Mouse (Mus musculus): ENCODE data around the gene Espn.

Gene Espn

DNA sequence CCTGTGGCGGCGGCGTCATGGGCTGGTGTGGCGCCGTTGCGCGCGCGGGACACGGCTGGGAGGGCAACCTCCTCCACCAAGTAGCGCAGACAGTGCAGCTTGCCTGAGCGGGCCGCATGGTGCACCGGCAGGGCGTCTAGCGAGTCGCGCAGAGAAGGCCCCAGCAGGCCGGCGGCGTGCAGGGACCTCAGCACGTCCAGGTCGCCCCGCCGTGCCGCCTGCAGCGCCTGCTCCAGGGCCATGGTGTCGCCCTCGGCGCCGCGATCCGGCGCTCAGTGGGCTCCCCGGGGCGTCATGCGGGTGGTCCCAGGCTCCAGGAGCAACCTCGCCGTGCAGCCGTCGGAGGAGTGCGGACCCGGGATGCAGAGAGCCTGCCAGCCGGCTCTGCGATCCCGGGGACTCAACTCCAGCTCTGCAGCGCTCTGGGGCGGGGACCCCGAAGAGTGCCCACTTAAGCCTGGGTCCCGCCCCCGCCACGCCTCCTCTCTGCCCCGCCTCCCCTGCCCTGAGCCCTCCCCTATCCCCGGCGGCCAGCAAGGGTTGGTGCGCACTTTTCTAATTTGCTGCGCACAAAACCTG is at the start of gene Espn:
Gene Espn, minus strand, starts transcription at position 406 of the 579 bp plus-strand sequence.
- peak; percentile 82 for DNase-seq (ENCODE audit: low read depth, low spot score)

DNA sequence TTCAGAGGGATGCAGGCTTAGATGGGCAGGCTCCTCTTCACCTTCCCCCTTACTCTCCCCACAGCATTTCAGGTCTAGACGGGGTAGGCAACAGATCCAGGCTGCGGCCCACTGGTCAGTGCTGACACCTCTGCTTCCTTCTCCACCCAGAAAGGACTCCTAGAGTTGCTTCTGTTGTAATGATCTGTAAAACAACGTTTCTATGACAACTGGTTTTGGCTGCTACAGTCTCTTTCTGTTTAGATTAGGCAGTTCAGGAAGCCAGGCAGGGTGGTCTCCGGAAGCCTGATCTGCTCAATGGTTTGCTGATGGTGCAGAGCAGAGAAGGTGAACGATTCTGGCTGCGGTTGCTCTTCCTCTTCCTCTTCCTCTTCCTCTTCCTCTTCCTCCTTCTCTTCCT is 49.3 kb upstream of the Espn start:
- DNase-seq (ENCODE audit: low read depth, low spot score): no peak

DNA sequence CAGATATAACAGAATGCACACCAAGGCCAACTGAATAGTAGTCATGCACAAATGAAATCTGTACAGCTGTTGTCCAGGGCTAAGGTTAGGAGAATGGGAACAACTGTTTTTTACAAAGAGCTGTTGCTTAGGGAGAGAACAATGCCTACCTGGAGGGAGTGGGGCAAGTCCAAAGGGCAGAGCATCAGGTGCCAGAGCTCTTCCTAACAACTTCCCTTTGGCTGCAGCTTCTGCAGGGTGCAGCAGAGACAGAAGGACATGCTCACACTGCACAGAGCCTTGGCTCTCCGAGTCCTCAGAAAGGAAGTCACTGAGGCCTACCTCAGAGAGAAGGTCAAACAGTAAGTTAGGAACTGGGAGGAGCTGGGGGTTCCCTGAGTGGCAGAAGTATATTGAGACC is 47.4 kb upstream of the Espn start:
- no peak for DNase-seq (ENCODE audit: low read depth, low spot score)

DNA sequence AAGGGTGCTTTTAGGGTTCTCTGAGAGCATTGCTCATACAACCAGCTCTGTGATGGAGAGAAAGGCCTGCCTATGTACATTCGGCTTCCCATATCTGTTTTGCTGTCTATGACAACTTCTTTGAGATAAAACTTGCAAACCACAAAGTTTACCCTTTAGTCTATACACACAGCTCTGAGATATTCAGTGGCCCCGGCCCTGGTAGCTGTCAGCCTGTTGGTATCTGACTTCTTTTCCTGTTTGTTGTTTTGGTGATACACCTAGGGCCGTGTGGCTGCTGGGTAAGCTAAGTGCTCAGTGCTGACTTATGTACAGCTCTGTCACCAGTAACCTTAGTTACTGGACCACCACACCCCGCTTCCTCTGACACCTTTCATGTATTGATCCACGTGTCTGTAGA is 45.4 kb upstream of the Espn start:
- DNase-seq (ENCODE audit: low read depth, low spot score): no peak

DNA sequence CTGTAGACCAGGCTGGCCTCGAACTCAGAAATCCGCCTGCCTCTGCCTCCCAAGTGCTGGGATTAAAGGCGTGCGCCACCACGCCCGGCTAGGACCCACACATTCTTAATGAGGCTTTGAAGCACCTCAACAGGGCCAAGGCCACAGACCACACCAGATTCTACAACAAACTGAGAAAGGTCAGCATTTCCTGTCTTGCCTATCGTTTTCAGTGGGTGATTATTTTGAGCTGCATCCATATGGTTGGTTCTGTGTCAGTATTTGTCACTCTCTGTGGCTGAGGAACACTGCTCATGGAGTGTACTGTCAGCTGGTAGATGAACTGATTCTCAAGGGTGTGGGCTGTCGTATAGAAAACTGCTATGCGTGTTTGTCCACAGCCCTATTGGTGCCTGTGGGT is 44.1 kb upstream of the Espn start:
- no peak for DNase-seq (ENCODE audit: low read depth, low spot score)

DNA sequence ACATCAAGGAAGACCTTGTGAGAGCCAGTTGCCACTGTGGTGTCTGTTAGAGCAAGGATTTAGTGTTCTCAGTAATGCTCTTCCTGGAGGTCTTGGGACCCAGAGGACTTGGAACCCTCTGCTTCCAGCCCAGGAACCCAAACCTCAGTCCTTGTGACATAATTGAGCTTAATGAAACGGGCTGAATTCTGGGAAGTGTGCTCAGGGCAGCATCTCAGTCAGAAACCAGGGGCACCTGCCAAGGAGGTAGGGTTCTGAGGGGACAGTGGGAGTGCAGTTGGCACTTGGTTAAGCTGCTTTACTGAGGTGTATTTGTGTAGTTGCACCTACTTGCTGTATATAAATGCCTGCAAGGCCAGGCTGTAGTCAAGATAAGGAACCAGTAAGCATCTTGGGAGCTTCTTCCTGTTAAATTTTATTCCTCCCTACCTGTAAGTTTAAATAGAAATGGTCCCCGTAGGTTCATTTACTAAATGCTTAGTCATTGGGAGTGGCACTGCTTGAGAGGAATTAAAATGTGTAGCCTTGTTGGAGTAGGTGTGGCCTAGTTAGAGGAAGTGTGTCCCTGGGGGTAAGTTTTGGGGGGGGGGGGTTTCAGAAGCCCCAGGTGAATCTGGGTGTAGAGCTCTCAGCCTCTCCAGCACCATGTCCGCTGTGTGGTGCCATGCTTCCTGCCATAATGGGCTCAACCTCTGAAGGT is 42.5 kb upstream of the Espn start:
- DNase-seq (ENCODE audit: low read depth, low spot score): peak; percentile 31

DNA sequence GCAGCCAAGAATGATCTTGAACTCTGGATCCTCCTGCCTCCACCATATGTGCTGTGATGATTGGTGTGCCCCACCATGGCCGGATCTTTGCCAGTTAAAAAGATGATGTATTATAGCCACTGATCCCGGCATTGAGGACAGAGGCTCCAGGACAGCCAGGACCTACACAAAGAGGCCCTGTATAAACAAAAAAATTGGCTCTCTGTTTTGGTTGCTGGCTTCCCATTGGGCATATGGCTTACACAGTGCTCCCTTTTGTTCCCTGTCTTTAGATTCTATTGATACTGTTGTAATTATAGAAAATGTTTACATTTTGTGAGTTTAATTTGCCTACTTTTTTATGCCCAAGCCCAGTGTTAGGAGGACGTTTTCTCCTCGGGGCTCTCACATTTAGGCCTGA is 40.4 kb upstream of the Espn start:
- DNase-seq (ENCODE audit: low read depth, low spot score): no peak

DNA sequence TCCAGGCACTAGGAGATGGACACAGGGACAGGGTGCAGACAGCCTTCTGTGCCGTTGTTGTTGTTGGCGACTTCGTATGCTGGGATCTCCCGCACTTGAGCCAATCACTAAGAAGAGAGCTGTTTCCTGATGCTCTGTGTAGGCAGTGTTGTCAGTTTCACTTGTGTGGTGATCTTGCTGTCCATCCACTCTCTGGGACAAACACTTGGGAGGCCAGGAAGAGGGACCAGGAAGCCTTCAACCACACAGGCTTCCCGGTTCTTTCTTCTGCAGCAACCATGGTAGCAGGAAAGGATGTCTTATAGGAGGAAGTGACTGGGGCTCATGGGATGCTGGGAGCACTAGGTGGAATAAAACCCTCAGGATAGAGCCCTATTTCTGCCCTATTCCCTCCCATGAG is 38.5 kb upstream of the Espn start:
- DNase-seq (ENCODE audit: low read depth, low spot score): no peak

DNA sequence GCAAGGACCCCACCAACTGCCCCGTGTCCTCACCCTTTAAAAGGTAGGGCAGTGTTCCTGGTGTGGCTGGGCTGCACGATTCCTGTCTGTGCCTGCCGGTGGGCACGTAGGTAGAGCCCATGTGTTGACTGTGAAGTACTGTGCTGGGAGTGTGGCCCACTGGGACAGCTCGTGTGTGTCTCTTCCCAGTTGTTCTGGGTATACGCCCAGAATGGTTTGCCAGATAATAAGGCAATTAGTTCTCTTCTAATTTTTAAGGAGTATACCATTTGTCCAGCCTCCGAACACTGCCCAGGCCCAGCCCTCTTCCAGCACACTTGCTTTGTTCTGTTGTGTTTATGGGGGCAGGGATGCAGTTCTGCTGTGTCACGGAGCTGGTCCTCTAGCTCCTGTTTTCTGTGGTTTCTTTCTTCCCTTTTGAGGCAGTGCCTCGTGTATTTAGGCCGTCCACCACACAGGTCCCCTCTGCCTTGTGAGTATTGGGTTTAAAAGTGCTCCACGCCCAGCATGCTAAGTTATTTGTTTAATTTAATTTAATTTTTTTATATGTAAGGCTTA is 38.0 kb upstream of the Espn start:
- no peak for DNase-seq (ENCODE audit: low read depth, low spot score)

DNA sequence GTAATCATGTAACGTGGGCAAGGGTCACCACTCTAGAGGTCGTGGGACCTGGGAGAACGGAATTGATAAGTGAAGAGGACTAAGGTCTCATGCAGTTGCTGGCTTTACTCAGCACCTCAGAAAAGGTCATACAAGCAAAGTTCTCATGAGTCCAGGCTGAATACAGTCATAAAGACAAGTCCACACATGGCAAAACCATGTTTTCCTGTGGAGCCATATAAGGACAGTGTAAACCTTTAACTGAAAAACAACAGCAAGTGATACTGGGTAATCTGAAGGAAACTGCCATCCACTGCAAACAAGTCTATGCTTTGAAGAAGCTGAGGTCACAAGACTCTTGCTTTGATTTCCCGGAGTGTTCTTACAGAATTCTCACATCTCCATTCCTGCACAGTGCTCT is 37.5 kb upstream of the Espn start:
- DNase-seq (ENCODE audit: low read depth, low spot score): no peak

DNA sequence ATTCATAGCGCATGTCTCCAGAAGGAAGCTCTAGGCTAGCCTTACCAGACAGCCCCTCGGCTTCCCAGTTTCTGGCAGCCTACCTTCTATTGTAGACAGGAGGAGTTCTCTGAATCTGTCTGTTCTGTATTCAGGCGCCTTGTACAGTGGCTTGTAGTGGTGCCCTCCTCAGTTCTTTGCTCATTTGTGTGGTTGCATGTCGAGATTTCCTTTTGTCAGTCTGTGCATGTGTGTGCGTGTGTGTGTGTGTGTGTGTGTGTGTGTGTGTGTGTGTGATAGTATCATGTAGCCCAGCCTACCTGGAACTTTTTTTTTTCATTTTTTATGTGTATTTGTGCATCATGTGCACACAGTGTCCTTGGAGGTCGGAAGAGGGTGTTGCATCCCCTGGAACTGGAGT is 36.9 kb upstream of the Espn start:
- DNase-seq (ENCODE audit: low read depth, low spot score): no peak

DNA sequence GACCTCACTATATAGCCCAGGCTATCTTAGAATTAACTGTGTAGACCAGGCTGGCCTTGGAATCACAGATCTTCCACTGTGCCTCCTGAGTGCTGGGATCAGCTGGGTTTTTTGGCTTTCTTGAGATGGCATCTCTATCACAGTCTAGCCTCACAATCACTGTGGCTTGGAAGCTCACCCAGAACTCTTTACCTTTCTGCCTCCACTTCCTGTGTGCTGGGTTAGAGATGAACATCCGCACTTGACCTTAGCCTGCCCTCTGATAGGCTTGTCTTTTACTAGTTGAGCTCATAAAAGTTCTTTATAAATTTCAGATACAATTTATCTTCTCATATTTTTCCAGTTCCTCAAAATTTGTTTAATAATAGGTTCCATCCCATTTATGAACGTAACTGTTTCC is 36.5 kb upstream of the Espn start:
- no peak for DNase-seq (ENCODE audit: low read depth, low spot score)

DNA sequence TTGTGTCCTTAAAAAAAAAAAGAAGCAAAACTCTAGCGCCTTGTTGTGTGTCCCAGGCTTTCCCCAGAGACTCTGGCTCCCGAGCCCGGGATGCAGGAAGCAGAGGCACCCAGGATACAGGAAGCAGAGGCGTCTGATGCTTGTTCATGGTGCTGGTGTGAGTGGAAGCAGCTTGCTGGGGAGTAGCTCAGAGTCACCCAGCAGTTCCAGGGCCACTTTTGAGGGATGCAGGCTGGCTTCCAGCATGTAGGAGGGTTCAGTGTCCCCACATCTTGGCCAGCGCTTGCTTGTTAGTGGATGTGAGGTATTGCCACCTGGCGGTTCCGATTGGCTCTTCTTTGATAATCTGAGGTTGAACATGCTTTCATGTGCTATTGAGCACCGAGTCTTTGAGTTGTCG is 35.0 kb upstream of the Espn start:
- DNase-seq (ENCODE audit: low read depth, low spot score): no peak

DNA sequence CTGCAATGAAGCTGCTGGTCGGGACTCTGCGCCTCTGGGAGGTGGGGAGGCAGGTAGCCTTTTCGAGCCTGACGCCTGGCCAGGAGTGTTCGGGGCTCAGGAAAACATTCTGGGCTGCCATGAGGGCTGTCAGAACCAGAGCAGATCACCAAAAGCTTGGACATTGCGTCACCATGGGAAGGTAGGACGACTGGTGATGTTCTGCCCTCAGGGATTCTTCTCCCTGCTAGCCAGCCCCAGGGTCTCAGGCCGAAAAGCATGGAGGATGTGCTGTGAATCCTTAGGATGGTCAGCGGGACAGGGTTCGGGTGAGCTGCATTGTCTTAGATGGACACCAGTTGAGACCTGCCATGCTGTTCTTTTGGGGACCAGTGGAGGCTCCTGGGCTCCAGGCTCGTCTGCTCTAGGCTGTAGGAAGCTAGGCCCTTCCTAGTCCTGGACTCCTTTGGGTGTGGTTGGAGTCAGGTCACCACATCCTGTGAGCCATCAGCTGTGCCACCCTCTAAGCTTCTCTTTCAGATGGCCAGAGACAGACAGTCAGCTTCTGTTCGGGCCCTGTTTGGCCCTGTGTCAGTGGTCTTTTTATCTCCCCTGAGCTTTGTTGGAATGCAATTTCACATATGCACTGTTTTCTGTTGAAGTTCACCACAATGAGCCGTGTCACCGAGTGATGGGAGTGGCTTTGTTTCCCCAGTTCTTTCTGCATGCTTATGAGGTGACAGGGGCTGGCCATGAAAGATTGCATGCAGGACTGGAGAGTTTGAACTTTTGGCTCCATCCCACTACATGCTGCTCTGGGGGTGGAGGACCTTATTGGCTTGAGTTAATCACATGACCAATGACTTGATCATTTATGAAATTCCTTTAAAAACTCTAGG is 34.3 kb upstream of the Espn start:
- DNase-seq (ENCODE audit: low read depth, low spot score): no peak

DNA sequence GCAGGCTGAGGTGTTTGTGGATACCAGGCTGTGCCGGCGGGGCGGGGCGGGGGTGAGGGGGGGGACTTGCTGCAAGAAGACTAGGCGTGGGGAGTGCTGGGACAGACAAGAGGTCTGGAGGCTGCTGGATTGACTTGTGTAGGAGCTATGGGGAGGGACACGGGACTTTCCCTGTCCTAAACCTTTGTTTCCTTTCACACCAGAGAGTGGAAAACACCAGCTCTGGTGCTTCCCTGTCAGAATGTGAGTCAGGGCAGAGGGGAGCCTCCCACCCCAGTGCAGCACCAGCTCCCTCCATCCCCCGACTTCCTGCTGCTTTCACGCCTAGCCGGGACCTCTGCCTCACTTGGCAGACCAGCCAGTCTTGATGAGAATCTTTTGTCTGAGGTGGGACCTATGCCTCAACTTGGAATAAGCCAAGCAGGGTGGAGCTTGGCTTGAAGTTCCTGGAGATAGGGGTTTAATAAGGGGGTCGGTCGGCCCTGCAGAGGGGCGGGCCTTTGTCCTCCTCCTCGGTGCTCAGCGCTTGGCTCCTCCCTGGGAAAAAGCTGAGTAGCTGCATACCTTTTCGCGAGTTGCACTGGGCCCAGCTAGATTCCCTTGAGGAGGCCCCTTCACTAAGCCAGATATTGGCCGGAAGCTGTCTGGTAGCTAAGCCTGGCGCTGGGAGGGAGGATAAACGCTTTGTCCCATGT is 33.5 kb upstream of the Espn start:
- DNase-seq (ENCODE audit: low read depth, low spot score): no peak

DNA sequence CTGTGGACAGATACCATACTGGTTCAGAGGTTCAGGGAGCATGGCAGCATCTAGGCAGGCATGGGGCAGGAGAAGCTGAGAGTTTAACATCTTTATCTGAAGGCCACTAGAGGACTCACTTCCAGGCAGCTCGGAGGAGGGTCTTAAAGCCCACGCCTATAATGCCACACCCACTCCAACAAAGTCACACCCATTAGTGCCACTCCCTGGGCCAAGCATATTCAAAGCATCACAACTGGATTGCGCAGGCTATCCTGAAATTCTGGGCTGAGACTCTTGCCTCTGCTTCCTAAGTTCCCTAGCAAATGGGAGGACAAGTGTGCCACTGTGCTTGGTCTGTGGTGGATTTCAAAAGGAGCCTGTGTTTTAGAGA is 33.0 kb upstream of the Espn start:
- peak; percentile 37 for DNase-seq (ENCODE audit: low read depth, low spot score)

DNA sequence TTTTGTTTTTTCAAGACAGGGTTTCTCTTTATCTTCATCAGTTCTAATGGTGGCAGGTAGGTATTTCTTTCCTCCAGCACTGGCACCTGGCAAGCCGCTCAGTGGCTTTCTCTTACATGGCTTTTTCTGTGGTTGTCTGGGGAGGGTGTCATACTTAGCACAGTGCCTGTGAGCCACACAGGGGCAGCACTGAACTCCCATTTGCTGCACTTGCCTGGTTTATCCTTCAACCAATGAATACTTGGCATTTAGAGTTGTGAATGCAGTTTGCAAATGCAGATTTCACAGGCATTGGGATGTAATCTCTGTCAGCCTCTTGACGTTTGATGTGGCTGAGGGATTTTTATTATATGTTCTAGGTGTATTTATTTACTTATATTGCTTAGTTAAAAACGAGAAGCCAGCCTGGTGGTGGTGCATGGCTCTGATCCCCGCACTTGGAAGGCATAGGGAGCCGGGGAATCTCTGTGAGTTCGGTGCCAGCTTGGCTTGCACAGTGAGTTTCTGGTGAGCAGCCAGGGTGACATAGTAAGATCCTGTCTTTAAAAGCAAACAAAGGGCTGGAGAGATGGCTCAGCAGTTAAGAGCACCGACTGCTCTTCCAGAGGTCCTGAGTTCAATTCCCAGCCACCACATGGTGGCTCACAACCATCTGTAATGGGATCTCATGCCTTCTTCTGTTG is 32.3 kb upstream of the Espn start:
- no peak for DNase-seq (ENCODE audit: low read depth, low spot score)

DNA sequence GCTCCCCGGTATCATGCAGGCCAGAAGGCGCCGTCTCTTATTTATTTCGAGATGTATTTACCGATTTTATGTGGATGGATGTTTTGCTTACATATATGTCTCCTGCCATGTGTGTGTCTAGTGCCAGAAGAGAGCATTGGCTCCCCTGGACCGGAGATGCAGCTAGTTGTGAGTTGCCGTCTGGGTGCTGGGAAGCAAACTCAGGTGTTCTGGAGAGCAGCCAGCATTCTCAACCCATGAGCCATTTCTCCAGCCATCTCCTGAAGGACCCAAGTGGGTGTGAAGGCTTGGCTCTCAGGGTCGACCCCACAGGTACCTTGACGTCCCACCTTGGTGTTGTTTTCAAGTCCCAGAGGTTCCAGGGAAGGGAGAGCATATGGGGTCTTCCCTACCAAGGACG is 30.0 kb upstream of the Espn start:
- no peak for DNase-seq (ENCODE audit: low read depth, low spot score)

DNA sequence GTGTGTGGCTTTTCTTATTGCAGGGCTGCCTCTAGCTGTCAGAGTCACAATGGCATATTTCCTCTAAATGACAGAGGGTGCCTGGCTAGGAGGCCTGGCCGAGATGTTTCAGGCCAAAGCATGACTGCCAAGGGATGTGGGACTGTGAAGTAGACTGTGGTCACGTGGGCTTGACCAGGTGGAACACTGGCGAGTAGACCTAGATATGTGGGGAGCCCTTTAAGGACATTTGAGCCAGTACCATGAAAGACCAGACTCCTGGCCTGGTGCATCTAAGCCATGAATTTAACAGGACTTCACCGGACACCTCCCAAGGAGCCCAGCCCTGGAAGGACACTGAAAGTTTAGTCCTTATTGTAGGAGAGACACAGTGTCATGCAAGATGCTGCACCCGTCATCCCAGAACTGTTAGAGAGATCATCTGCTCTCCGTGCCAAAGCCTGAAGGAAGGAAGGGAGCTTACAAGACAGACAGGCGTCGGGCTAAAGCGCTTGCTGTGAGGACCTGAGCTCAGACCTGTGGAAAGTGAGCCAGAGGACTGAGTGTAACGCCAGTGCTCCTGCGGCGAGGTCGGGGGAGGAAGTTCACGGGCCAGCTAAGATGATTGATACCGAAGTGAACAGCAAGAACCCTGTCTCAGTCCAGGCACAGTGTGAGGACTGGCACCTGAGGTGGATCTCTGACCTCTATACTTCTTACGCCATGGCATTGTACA is 27.9 kb upstream of the Espn start:
- DNase-seq (ENCODE audit: low read depth, low spot score): no peak

DNA sequence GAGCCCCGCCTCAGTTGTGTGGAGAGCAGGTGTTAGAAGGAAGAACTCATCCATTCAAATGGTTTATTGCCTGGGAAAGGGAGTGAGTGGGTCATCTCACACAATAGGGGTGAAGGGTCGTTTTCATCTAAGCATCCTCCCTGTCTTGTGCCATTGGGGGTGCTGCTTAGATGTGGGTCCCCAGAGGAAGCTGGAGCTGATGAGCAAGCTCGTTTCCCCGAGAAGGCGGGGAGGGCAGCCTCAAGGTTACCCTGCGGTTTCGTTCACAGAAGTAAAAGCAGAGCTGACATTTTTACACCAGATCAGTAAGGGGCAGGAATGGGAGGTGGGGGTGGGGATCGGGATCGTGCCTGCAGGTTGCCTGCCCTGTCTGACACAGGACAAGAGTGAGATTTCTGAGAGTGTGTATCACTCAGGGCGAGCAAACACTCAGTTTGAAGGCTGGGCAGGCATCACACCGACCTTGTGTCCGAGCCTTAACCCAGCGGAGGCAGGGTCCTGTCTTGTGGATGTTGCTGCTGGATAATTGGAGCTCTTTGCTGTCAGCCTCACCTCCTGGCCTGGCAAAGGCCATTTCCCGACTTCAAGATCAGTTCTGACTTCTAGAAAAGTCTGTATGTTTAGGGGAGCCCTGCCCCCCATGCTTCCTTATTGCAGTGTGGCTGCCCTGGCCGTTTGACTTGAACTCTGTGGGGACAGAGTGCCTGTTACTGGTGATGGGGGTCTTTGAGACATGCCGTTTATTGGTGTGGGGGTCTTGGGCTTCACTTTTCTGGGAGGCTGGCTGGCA is 26.9 kb upstream of the Espn start:
- DNase-seq (ENCODE audit: low read depth, low spot score): peak; percentile 65
